Mouse (Mus musculus) ES-E14 (cell line): ENCODE measurements around the gene Krt78.

Experiments
- HCFC1 ChIP-seq: IDR thresholded peaks from 2 replicates; pipeline ENCODE4 v1.6.1; 2012; ENCODE audit warnings: low read length, inconsistent platforms, borderline replicate concordance; ENCODE audit not compliant: insufficient read depth
- MAFK ChIP-seq: IDR thresholded peaks from 2 replicates; pipeline ENCODE4 v1.6.1; 2014; ENCODE audit warnings: mild to moderate bottlenecking, low read depth, low read length, inconsistent platforms; ENCODE audit not compliant: insufficient read depth

DNA sequence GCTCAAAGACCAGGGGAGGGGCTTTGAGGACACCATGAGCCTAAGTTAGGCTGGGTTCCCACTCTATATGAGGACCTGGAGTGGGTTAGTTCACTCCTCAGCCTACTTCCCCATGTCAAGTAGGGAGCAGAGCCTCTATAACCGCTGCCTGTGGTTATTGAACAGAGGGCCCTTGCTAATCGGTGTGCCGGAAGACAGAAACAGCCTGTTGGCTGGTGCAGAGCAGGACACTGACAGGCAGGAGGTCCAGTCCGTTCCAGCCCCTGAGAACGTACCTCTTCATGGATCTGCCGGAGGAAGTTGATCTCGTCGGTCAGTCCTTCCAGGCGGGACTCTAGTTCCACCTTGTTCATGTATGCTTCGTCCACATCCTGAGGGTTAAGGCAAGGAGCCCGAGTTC, 45.1 kb upstream of the Krt78 start:
- no peak for TF ChIP-seq MAFK
- no peak for TF ChIP-seq HCFC1
